Mouse (Mus musculus) effector memory CD4-positive, alpha-beta T cell, adult 7 months (primary cell): ENCODE data around the gene Map3k6. TPM values are rescaled to one million over a fixed set of nuclear protein-coding genes. Genes with fewer than 3 reads are reported as not detected.

Experiments used
- polyA plus RNA-seq: library from polyadenylated mRNA; unstranded; fragments of 100-300 nt; shearing (Covaris generic); gene quantifications from one replicate; pipeline ENCODE4 v1.2.1, GENCODE M21; 2017

The Map3k6 gene
- polyA plus RNA-seq, result not detected

DNA sequence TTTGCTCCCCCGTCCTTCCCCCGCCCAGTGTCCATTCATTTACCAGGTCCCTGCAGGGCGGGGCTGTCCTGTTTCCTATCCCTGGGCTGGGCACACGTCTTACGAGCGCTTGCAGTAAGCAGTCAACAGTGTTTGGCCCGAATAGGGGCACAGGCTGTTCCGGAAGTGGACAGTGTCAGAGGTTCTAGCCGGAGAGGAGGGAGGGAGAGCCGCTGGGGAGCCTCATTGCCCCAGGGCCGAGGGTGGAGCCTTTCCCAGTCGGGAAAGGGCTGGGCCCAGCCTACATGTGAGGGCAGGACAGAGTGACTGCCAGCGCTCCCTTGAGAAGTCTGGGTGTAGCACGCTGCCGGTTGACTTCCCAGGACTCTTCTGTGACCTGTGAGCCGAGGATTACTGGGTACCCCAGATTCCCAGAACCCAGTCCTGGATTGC, at the start of gene Map3k6:
Gene Map3k6, plus strand, starts transcription at position 329 of the 432 bp plus-strand sequence.

DNA sequence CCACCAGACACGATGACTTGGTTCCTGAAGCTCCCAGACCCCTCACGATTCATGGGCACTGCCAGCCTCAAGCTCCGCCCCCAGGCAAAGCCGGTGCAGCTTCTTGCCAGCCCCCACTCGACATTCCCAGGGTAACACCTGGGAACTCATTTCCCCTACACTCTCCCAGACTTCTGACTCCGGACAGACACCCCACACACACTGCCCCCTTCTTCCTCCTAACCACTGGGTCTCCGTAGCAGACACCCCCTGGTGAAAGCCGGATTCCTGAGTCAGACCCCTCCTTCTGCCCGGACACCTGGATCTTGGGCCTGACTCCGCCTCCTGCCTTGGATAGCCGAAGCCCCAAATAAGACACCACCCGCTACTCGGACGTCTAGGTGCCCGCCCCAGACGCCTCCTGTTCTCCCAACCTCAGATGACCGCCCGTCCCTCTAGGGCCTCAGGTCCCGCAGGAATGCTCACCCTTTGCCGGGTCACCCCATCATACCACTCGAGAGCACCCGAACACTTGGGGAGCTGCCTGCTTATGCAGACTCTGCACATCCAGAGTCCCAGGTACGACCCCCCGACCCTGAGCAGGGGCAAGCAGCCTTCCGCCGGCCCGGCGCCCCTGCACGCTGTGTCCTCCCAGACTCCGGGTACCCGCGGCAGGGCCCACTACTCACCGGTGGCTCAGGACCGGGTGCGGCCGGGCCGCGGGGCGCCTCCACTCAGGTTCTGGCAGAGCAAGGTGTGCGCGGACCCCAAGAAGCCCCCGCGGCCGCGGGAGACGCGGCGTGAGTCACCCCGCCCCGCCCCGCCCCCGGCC, 28.7 kb upstream of the Map3k6 start, which contains the start of the genes Cd164l2 and Gpr3:
Gene Cd164l2, plus strand, starts transcription at position 381 of the 811 bp plus-strand sequence.
Gene Gpr3, minus strand, starts transcription at position 786 of the 811 bp plus-strand sequence.

DNA sequence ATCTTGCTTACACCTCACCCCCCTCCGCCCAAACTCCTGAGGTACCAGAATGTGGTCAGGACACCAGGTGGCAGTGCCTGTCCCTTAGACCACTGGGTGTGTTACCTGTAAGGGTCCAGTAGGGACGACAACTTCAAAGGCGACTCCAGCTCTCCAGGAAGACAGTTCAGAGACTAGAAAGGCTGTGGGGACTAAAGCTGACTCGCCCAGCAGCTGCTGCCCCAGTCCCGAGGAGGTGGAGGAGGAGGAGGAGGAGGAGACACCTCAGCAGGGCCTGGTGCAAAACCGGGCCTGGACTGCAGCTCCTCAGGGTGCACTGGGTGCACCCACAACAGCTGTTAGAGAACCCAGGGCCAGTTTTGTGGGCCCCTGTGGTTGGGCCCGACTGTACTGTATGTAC, 22.3 kb downstream of the Map3k6 start, which contains the start of gene Sytl1:
Gene Sytl1, minus strand, starts transcription at position 232 of the 400 bp plus-strand sequence.

DNA sequence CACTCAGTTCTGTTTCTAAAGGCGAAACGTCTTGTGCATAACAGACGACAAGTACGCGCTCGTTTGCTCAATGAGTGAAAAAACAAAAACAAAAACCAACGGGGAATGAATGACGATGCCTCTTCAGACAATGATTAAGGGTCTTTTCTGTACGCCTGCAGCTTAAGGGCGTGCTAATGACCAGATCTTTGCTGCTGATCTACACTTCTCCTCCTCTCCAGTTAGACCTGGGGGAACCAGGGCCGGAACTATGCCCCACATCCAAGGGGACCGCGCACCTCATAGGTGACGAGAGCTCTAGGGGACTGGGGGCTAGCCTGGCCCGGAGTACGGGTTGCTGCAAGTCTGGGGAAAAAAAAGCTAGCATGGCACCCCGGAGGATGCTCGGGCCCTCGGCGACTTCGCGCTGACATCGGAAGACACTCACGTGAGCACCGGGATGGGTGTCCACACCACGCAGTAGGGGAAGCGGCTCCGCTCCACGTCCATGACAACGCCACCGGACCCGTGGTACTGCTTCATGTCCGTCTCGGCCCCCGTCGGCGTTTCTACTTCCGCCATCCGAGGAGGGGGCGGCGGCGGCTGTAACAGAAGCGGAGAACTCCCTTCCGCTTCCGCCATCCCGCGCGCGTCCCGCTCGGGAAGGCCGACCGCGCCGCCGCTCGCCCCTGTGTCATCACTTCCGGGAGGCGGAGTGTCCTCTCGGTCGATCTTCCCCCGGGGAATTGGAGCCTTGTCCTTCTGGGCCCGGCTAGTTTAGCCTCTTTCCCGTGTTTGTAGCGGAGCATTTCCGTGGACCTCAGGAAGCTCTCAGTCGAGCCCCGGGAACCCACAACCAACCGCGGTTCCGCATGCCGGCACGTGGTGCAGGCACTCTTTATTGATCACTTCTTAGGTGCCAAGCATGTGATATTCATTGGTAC, 36.7 kb downstream of the Map3k6 start, which contains the start of gene Tmem222:
Gene Tmem222, minus strand, starts transcription at position 689 of the 923 bp plus-strand sequence.

Other genes with a start within 250 kb of the Map3k6 start
- gene Ahdc1, start 229.6 kb upstream of the Map3k6 start, polyA plus RNA-seq, result 4.0 TPM
- gene Wasf2, start 110.3 kb upstream of the Map3k6 start, polyA plus RNA-seq, result 93.7 TPM
- 0.71 TPM for gene Cd164l2, start 28.7 kb upstream of the Map3k6 start, polyA plus RNA-seq
- 0.35 TPM for gene Gpr3, start 28.3 kb upstream of the Map3k6 start, polyA plus RNA-seq
- gene Sytl1, start 22.3 kb downstream of the Map3k6 start, polyA plus RNA-seq, result 6.4 TPM
- 58.9 TPM for gene Tmem222, start 37.0 kb downstream of the Map3k6 start, polyA plus RNA-seq
- 4.2 TPM for gene Wdtc1, start 112.7 kb downstream of the Map3k6 start, polyA plus RNA-seq
- 16.2 TPM for gene Slc9a1, start 128.9 kb downstream of the Map3k6 start, polyA plus RNA-seq
- 0.33 TPM for gene Tent5b, start 239.3 kb downstream of the Map3k6 start, polyA plus RNA-seq